In the genomic region with DNA sequence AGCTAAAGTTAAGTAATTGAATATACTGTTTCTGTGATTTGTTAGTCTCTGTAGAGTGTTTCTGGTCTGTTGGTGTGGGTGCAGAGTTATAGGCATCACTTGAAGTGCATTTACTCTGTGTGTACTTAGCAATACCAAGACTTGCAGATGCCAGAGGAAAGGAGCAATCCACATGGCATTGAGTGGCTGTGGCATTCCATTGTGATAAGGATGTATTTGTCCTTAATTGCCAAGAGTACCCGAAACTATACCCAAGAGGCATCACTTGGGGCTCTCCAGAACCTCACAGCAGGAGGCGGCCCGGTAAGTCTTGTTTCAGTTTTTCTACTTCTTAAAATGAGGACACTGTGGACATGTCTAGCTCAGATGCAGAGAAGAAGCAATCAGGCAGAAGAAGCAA, we compare ENCODE assay signal across 19 mouse cellular contexts. TPM values are rescaled to one million over a fixed set of nuclear protein-coding genes. Genes with fewer than 3 reads are reported as not detected.
"Had no signal": no experiment of that assay in that cellular context is flagged by ENCODE, and none has a peak within 500 bp of the region (broad histone marks: within the 10 kb centered on the region; RNA-seq: fewer than 3 reads in every experiment).

No protein-coding gene starts in this region.

- H3K27me3 ChIP-seq: intestine, embryonic 15.5 days; liver, embryonic 15.5 days; lung, embryonic 15.5 days; neural tube, embryonic 15.5 days had no signal

- H3K9me3 ChIP-seq: intestine, embryonic 15.5 days; limb, embryonic 10.5 days; liver, embryonic 15.5 days; lung, embryonic 15.5 days; midbrain, embryonic 10.5 days; neural tube, embryonic 15.5 days had no signal

- H3K4me2 ChIP-seq: intestine, embryonic 15.5 days; liver, embryonic 11.5 days; liver, embryonic 15.5 days; lung, embryonic 15.5 days; neural tube, embryonic 15.5 days had no signal

- H3K4me3 ChIP-seq: intestine, embryonic 15.5 days; layer of hippocampus, adult 2 months; left cerebral cortex, adult 2 months; limb, embryonic 10.5 days; liver, embryonic 15.5 days; lung, embryonic 15.5 days; midbrain, embryonic 10.5 days; myocyte; neural tube, embryonic 15.5 days had no signal

- H3K4me1 ChIP-seq: intestine, embryonic 15.5 days; limb, embryonic 10.5 days; liver, embryonic 15.5 days; lung, embryonic 15.5 days; midbrain, embryonic 10.5 days; neural tube, embryonic 15.5 days had no signal

- DNase-seq: kidney, adult 18-20 months; kidney, postnatal 10 days; kidney, postnatal 4 days; midbrain, embryonic 14.5 days; right cerebral cortex, adult 18-20 months; right cerebral cortex, postnatal 25 days; thymus, postnatal 25 days had no signal

- H3K36me3 ChIP-seq: intestine, embryonic 15.5 days; limb, embryonic 10.5 days; liver, embryonic 15.5 days; lung, embryonic 15.5 days; midbrain, embryonic 10.5 days; neural tube, embryonic 15.5 days had no signal

- H3K27ac ChIP-seq: intestine, embryonic 15.5 days; layer of hippocampus, adult 2 months; left cerebral cortex, adult 2 months; limb, embryonic 10.5 days; liver, embryonic 15.5 days; lung, embryonic 15.5 days; midbrain, embryonic 10.5 days; neural tube, embryonic 15.5 days; stomach, postnatal 0 days had no signal

- ATAC-seq: intestine, embryonic 15.5 days had no signal

- H3K9ac ChIP-seq: intestine, embryonic 15.5 days; liver, embryonic 15.5 days; lung, embryonic 15.5 days; neural tube, embryonic 15.5 days had no signal

RNA-seq across cellular contexts. Expression of gene Pkp2, which starts 49.3 kb away (rescaled TPM):
- total RNA-seq: megakaryocyte, adult 5-6 weeks had no signal
